Mouse (Mus musculus): Measurements from ENCODE around the gene Serpinb6d. TPM values are rescaled to one million over a fixed set of nuclear protein-coding genes. Genes with fewer than 3 reads are reported as not detected.

Gene Serpinb6d
- polyA plus RNA-seq (2012; rRNA removed), result not detected in 2 replicates

DNA sequence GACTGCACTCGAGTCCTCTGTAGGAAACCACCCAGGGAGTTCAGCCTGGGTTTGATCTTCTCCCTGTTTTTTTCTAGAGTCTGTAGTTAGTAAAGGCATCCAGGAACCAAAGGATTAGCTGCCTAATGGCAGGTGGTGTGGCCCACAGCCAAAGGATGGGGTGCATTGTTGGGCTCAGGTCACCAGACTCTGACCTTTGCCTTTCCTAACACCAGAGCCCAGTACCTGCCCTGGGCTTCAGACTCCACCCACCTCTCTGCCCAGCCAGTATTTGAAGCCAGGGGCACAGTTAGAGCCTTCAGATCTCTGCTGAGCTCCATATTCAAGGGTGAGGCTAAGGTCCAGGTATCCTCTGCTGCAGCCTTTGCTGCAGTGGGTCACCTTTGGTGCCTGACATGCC is at the start of gene Serpinb6d:
TSS of gene Serpinb6d (plus strand) at position 301 of the 400 bp plus-strand sequence.

Other genes with a start within 250 kb of the Serpinb6d start
- gene Serpinb9g, start 176.6 kb upstream of the Serpinb6d start, polyA plus RNA-seq (2012; rRNA removed), result not detected in 2 replicates
- gene Serpinb6e, start 182.0 kb downstream of the Serpinb6d start, polyA plus RNA-seq (2012; rRNA removed), result not detected in 2 replicates
- gene Serpinb6c, start 244.3 kb downstream of the Serpinb6d start, polyA plus RNA-seq (2012; rRNA removed), result not detected in 2 replicates

Measured in ovary, adult 2 months (tissue).